Mouse (Mus musculus): Measurements from ENCODE around the gene Pcdh19.
"Not testable (repeated sequence)": the region's sequence is repeated elsewhere in the genome, so short reads cannot be mapped to it uniquely, and the experiment has no call there.

Gene Pcdh19

DNA sequence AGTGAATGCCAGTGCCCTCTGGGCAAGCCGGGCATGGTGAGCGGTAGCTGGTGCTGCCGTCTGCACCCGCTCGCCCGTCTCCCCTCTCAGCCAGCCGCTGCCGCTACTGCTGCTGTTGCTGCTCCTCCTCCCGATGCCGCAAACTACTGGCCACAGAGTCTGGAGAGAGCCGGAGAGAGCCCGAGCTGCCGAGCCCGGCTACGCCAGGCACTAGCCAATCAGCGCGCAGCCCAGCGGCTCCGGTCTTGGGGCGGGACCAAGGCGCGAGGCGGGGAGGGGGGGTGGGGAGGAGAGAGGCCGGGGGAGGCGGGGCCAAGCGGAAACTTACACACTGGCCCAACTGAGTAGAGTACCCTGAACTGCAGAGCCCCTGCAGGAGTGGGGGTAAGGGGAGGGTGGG lies at the start of gene Pcdh19:
Gene Pcdh19, minus strand, starts transcription at position 148 of the 400 bp plus-strand sequence.
- peak; percentile 64 for DNase-seq (ENCODE audit: low spot score)

DNA sequence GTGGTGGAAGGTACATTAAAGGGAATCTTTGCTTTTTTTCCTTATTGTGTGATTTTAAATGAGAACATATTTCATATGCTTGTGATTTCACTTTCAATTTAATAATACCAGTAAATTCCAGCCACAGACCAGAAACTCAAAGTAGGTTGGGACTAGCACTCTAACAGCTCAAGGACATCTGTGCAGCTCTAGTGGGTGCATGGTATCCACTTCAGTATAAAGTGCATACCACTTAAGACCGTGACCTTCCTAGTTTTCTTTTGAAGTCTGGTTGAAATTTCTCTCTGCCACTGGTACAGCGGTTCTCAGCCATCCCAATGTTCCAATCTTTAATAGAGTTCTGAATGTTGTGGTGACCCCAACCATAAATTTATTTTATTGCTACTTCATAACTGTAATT lies 47.1 kb upstream of the Pcdh19 start:
- no peak for DNase-seq (ENCODE audit: low spot score)

DNA sequence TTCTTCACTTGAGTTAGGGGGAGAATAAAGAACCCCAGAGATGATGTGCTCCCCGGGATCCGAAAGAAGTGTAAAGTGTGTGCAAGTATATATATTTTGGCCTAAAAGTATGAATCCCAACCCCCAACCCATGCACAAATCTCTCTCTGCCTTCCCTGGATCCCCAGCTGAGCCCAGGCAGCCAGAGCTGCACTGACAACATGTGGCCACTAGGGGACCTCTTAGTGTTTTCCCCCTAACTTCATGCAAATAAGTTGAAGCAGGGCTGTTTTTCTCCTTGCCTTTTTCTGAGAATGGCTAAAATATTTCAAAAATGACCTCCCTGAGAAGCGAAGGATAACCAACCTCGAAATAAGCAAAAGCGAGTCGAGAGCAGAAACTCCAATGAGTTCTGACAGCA lies 46.2 kb upstream of the Pcdh19 start:
- DNase-seq (ENCODE audit: low spot score), result peak; percentile 2

DNA sequence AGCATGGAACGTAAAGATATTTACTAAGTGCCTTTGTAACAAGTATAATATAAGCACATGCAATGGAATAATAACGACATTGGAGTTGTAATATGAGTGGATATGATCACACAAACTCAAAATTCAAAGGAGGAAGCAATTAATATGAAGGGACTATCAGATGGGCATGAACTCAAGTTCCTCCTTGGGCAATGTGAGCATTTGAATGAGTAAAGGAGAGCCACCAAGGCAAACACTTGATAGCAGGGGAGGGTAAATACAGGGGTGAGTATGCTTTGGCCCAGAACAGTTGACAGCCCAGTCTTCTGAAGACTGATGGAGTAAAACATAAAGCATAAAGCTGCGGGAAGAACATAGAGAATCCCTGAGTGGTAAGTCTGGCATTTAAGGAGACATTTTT lies 32.7 kb upstream of the Pcdh19 start:
- DNase-seq (ENCODE audit: low spot score), result no peak

DNA sequence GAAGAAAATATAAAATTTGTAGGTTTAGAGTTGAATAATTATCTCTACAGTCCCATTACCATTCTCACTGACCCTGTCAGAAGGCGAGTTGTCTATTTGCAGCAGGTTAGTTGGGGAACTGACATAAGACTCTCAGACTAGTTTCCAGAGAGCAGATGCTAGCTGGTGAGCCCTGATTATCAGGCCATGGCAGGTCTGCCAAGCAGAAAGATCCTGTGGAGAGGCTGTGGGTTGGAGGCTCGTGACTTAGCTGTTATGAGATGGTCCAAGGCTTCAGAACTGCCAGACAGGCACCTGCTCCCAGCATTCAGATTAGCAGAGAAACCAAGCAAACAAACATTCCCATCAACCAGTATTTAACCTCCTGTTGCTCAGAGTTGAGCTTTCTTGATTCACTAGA lies 21.8 kb upstream of the Pcdh19 start:
- DNase-seq (ENCODE audit: low spot score), result no peak

DNA sequence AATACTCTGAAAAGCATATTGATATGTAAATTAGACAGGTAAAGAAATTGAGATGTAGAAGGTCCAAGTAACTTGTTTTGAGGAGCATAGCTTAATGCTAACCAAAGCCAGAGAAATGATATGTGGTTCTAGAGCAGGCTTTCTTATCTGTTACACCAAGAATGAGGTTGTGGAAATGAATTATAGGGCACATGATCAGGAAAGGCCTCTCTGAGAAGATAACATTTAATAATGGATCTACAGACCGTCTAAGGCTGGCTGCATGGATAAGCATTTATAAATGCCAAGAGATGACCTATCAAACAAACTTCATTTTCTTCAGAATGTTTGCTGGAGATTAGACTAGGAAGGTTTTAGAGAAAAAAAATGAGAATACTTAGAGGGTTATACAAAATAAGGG lies 14.1 kb upstream of the Pcdh19 start:
- DNase-seq (ENCODE audit: low spot score), result no peak

DNA sequence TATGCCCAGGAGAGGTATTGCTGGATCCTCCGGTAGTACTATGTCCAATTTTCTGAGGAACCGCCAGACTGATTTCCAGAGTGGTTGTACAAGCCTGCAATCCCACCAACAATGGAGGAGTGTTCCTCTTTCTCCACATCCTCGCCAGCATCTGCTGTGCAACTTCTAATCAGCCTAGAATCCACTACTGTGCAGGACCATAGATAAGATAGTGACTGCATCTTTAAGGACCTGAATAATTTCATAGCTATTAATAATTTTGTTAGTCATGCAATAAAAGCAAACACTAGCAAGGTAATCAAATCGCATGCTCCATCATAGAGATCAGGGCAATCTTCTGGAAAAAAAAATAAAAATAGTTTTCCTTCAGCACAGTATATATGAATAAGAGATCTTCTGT lies 9.1 kb upstream of the Pcdh19 start:
- DNase-seq (ENCODE audit: low spot score), result not testable (repeated sequence)

DNA sequence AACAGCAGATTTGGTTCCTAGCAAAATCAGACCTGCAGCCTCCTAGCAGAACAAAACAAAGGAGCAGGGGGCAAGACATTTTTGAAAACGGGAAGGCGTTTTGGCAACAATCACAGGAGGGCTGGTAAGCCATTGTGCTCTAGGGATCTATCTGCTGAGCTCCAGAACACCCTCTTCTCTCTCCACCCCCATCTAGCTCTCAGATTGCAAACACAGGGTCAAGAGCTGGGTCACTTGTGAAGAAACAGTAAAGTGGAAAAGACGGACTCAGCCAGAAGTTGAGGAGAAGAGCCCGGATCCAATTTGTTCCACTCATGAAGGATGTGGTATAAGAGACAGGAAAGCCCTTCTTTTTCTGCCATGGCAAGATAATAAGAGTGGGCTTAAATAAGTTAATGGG lies 7.7 kb upstream of the Pcdh19 start:
- no peak for DNase-seq (ENCODE audit: low spot score)

DNA sequence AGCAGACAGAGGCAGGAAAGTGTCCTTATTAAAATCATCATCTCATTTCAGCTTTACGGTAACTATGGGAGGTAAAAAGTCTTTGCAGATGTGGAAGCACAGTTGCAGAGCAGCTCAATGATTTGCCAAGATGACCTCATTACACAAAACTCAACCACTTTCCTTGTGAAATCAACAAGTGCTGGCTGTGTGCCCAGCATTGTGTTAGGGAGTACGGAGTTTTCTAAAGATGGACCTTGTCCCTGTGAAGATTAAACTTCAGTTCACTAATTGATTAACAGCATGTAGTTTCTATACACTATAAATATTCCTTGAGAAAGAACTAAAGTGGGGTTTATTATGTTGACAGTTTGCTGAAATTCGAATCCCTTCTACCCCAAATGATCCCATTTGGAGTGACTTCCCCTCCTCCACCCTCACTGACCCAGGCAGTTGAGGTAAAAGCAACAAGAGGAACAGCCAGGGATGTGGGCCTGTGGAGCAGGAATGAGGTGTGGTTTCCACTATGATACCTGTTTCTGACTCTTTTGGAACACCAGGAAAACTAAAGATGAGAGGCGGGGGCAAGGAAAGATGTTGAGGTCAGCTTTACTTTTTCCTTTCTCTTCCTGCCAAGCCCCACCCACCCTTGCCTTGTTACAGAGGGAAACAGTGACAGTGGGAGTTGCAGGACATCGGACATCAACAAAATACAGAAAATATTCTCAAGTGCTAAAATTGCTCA lies 4.4 kb upstream of the Pcdh19 start:
- no peak for DNase-seq (ENCODE audit: low spot score)

DNA sequence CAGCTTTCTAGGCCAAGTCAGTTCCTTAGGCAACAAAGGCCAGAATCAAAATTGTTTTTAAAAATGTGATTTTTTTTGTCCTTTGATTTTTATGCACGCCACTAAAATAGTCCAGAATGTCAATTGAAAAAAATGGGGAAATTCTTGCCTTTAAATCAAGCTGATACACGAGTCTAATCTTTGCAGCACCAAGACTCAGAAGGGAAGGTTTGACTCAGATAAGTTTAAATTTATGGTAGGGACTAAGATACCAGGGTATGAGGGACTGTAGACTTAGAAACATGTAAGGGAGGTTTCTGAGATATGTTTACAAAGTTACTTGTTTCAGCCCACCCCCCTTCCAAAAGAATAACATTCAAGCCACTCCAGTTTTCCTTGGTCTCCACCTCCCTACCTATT lies 3.6 kb upstream of the Pcdh19 start:
- no peak for DNase-seq (ENCODE audit: low spot score)

DNA sequence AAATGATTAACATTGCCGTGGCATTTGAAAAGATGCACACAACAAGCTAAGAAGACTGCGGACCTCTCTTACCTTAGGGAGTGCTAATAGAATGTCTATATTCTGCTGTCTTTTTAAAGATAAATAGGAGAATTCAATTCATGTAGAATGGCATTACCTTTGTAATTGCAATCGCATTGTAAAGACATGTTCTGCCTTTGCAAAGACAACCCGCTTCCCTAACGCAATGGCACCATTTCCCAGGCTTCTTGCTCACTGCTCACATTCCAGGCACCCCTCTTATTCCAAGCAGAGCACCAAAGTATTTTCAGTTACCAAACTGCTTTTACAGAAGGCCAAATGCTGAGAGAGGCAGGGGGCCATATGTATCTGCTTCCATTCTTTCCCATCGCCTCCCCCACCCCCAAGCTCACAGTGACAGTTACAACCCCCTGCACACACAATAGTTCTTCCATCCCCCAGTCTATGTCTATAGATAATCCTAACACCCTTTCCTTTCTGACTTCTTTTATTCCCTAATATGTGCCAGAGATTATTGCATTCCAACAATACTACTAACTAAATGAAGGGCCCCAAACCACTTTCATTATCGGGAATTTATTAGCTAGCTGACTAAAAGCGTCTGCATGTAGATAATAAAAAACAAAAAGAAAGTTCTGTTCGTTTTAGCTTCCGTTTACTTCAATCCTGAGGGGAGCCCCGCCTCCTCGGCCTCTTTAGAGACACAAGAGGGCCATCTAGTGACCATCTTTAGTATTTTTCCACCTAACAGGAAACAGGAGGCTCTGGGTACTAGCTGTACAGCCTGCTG lies 3.0 kb upstream of the Pcdh19 start:
- DNase-seq (ENCODE audit: low spot score), result peak; percentile 26

DNA sequence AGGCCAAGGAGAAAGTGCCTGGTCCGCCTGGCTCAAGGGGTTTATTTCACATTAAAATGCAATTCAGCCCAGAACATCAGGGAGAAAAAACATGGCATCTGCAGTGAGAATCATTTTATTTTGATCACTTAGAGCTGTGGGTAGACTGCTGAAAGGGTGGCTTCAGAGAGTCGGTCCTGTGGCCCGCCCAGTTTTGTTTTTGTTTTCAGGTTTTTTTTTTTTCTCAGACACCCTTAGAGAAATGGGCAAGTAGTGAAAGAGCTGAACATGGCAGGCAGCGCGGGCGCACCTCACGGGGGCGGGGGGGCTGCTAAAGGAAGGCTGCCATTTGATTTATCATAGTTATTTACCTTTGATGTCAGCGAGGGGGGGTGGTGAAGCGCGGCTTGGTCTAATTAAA lies 2.0 kb upstream of the Pcdh19 start:
- no peak for DNase-seq (ENCODE audit: low spot score)

DNA sequence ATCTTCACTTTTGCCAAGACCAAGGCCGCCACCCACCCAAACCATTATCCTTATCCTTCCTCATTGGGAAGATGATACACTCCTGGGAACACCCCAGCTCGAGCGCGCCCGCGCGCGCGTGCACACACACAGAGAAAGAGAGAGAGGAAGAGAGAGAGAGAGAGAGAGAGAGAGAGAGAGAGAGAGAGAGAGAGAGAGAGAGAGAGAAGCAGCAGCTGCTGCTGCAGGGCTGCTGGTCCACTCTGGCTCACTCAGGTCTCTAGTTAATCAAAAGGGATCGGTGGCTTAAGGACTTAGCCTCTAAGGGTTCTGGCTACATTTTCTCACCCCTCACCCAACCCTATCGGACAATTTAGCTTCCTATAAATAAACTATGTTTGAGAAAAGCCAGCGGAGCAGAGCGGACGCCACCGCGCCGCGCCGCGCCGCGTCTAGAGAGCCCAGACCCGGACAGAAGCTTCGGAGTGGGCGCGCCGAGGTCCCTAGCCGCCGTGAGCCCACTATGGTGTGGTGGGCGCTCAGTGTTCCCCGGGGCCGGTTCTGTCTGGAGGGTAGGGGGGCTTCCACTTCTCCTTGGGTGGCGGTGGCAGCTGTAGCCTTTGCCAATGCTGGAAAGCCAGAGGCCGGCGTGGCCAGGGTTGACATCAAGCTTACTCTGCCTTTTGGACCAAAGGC lies 926 bp upstream of the Pcdh19 start:
- DNase-seq (ENCODE audit: low spot score), result peak; percentile 3

DNA sequence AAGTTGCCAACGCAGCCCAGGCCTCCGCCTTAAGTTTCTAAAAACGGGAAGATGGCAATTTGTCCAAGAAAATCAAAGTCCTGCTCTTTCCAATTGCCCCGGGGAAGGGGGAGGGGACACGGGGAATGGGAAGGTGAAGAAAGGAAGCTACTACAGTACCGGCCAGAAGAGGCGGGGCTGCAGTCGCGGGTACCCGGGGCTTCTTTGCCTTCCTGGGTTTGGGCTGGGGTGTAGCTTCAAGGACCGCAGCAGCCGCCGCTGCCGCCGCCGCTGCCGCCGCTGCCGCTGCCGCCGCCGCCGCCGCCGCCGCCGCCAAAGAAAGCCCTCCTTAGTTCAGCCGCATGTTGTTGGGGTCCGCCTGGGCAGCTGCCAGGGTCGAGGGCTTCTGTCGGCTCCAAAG lies 631 bp downstream of the Pcdh19 start:
- no peak for DNase-seq (ENCODE audit: low spot score)

DNA sequence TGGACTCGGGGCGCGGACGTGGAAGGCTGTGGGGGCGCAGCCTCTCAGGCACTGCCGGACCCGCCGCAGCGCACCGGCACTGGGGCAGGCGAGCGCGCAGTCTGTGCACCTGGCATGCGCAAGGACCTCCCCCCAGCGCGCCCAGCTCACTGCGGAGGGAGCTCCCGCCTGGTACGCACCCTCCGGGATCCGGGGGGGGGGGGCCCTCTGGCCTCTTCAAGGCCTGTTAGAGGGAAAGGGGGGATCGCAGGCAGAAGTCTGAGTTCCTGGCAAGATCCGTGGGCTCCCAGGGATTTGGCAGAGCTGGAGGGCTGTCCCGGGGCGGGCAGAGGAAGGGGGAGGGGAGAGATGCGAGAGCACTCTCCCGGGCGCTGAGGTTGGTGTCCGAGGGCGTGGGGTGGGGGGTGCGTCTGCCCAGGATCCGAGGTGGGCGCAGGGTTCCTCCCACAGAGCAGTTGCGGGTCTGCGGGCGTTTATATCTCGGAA lies 1.1 kb downstream of the Pcdh19 start:
- peak; percentile 2 for DNase-seq (ENCODE audit: low spot score)

DNA sequence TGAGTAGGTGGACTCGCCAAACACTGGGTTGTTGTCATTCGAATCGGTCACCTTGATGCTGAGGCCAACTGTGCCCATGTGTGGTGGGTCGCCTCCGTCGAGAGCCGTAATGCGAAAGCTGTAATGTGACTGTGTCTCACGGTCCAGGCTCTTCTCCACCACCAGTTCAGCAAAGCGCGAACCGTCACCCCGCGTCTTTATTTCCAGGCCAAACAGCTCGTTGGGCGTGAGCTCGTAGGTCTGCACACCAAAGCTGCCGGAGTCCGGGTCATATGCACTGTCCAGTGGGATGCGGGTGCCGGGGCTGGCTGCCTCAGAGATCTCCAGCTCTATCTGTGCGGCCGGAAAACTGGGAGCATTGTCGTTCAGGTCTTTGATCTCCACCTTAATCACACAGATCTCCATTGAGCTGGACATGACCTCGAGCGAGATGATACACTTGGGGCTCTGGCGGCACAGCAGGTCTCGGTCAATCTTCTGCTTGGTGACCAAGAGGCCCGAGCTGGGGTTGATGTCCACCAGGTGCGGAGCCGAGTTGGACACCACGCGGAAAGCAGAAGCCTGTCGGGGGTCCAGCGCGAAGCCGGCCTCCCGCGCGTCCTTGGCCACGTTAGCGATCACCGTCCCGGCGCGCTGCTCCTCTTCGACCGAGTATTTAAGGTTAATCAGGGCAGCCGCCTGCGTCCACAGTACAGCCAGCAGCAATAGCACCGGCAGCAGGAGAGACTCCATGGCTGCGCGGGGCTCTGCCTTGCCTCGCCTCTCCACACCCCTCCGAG lies 2.1 kb downstream of the Pcdh19 start:
- no peak for DNase-seq (ENCODE audit: low spot score)

DNA sequence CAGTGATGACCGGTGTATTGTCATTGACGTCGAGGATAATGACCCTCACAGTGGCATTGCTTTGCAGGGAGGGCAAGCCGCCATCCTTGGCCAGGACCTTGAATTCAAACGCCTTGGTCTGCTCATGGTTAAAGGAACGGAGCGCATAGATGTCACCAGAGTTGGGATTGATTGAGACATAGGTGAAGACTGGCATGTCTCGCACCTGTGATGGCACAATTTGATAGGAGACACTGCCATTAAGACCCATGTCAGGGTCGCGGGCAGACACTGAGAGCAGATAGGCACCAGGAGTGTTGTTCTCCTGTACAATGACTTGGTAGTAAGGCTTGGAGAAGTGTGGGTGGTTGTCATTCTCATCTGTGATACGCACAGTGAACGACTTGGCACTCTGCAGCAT lies 3.2 kb downstream of the Pcdh19 start:
- no peak for DNase-seq (ENCODE audit: low spot score)

DNA sequence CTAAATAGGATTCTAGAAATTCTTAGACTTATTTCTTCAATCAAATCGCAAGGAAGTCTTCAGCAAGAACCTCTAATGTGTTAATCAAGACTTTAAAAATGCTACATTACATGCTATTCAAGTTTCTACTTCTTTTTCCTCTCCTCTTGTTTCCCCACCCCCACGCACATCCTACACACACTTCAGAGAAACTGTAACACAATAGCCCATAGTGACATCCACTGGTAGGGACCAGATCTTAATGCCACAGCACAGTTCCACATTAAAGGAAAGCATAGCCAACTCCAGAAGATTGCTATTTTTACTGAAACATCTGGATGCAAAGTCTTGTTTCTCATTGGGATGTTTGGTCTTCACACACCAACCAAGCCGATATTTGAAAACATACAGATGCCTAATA lies 4.8 kb downstream of the Pcdh19 start:
- DNase-seq (ENCODE audit: low spot score), result no peak

DNA sequence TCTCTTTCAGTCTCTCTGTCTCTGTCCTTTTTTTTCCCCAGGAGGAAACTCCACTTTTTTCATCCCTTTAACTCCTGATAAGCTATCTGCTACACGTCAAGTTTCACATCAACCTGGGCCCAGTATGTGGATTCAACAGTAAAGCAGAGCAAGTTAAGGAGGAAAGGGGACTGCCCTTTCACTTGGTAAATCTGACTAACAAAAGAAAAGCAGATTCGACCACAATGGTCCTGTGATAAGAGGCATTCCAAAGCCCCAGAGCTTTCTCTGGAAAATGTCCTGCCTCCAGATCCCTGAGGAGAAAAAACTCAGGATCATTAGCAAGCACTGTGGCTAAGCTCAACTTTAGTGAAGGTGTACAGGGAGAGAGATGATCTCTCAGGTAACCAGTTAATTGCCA lies 13.7 kb downstream of the Pcdh19 start:
- no peak for DNase-seq (ENCODE audit: low spot score)

DNA sequence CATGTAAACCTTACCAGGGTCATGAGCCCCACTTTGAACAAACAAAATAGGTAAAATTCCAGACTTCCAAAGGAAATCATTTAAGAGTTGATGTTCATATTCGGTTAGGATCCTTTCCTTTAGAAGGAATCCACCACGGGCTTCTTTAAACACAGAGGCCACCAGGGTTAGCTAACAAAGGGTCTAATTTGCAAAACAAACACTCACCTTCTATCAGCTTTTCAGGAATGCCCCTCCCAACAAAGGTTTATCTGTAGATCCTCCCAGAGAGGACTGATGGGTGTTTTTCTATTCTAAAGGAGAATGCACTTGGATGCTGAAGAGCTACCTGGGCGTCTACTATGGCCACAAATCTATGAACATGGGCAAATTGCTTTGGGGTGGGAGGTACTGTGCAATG lies 15.0 kb downstream of the Pcdh19 start:
- no peak for DNase-seq (ENCODE audit: low spot score)

DNA sequence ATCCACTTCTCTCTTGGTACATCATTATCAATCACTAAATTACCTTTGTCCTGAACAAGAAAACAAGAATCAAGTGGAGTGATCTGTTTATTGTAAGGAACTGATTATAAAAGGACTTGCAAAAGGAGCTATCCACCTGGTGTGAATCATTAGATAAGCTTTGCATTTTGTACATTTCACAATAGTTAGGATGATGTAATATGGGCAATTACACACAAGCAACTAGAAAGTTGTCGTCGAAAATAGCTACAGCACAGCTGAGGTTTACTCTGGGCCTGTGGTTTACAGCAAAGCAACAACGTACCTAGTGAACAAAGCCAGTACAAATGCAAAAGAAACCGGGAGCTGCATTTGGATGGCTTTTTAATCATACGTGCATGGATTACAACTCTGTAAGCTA lies 28.7 kb downstream of the Pcdh19 start:
- no peak for DNase-seq (ENCODE audit: low spot score)

Measured in yolk sac, embryonic 10.5 days (tissue).